Mouse (Mus musculus) midbrain, embryonic 13.5 days (tissue): ENCODE data around the gene Cdh18. TPM values are rescaled to one million over a fixed set of nuclear protein-coding genes. Genes with fewer than 3 reads are reported as not detected.
"Not testable (repeated sequence)": the region's sequence is repeated elsewhere in the genome, so short reads cannot be mapped to it uniquely, and the experiment has no call there.

Experiments used
- ATAC-seq: fragments of 200-750 bp; cut with Nextera tagmentation; 2 replicates; pipeline ENCODE4 v1.8.0; 2017; ENCODE audit warnings: mild to moderate bottlenecking, moderate TSS enrichment, moderate library complexity
- H3K27ac ChIP-seq: fragments of 300-500 bp; sonication (generic); 2 replicates; pipeline ENCODE4 v1.5.1; 2015; ENCODE audit warnings: inconsistent platforms, mild to moderate bottlenecking, moderate library complexity
- H3K27me3 ChIP-seq: fragments of 300-500 bp; sonication (generic); 2 replicates; pipeline ENCODE4 v1.6.1; 2015; ENCODE audit warnings: mild to moderate bottlenecking, inconsistent platforms
- H3K36me3 ChIP-seq: fragments of 300-500 bp; sonication (generic); 2 replicates; pipeline ENCODE4 v1.6.1; 2015; ENCODE audit warnings: mild to moderate bottlenecking, inconsistent platforms
- H3K4me1 ChIP-seq: fragments of 300-500 bp; sonication (generic); replicated peaks from 2 replicates; pipeline ENCODE4 v1.6.1; 2015; ENCODE audit warnings: inconsistent platforms
- H3K4me2 ChIP-seq: fragments of 300-500 bp; sonication (generic); replicated peaks from 2 replicates; pipeline ENCODE4 v1.6.1; 2015; ENCODE audit warnings: moderate library complexity, mild to moderate bottlenecking, inconsistent platforms
- H3K4me3 ChIP-seq: fragments of 300-500 bp; sonication (generic); replicated peaks from 2 replicates; pipeline ENCODE4 v1.5.1; 2015; ENCODE audit warnings: mild to moderate bottlenecking, inconsistent platforms
- H3K9ac ChIP-seq: fragments of 300-500 bp; sonication (generic); replicated peaks from 2 replicates; pipeline ENCODE4 v1.6.1; 2015; ENCODE audit warnings: mild to moderate bottlenecking, inconsistent platforms
- H3K9me3 ChIP-seq: fragments of 300-500 bp; sonication (generic); 2 replicates; pipeline ENCODE4 v1.6.1; 2016; ENCODE audit warnings: mild to moderate bottlenecking, inconsistent platforms
- WGBS: fragments of 180-500 bp; shearing (Covaris S2); methylation state at CpG from one replicate; pipeline ENCODE4 v1.1.7; 2015; 5-methylcytosine and 5-hydroxymethylcytosine counted together
- polyA plus RNA-seq: library from polyadenylated mRNA; unstranded; fragments of >200 nt; fragmentation: Nextera tagmentation; extraction: Ambion mirVana; gene quantifications from 2 replicates; pipeline ENCODE4 v1.2.1, GENCODE M21; 2015

Cdh18 gene
- polyA plus RNA-seq, 1 experiment from 2014 or later: 4.3 TPM

- WGBS: 37% methylated on average over 5 of the region's 5 CpGs
- Histone ChIP-seq H3K9me3 (no peaks in the 10 kb centered on the region), H3K4me3 (no peak overlapping the region), H3K4me1 (no peaks in the 10 kb centered on the region), H3K36me3 (no peaks in the 10 kb centered on the region), H3K27ac (no peak overlapping the region), H3K4me2 (no peak overlapping the region), H3K9ac (no peak overlapping the region), H3K27me3 (no peaks in the 10 kb centered on the region)
- no peak for ATAC-seq
Measured at GRCm38 (mm10) chr15:23104668-23105380, 556.0 kb downstream of the Cdh18 start.

DNA sequence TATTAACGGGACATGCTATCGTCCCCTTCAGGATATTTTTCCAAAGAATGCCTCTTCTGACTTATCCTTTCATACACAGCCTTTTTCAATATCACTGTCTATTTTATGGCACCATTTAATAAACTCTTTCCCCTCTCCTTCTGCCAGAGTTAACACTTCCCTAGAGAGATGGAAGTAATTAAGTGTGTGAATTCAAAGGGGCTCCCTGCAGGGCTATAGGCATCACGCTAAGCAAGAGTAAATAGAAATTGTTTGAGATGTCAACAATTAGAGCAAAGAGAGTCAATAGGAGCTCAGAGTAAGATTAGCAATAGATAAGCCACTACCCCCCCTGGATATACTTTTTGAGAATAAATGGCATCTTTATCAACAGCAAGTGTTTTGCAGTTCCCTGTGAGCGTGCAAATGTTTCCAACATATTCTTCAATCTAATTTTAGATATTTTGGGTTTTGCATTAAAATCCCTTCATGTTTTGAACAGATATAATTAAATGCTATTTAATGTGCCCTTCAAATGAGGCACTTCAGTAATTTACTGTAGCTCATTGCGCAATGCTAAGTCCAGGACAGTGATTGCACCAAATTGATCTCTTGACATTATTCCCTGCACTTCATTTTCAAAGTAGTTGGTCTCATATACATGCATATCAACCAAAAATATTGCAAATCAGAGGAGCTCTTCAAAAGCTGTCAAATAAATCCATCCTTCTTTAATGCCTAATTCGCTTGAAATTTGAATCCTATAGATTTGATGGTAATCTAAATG lies 586.3 kb downstream of the Cdh18 start:
- Histone ChIP-seq H3K4me3 (no peak overlapping the region), H3K36me3 (no peaks in the 10 kb centered on the region), H3K4me1 (0 out of 2 replicates have a peak, but pooled peaks cover 3% of the 10 kb centered on the region), H3K27ac (no peak overlapping the region), H3K4me2 (no peak overlapping the region), H3K27me3 (no peaks in the 10 kb centered on the region), H3K9ac (no peak overlapping the region), H3K9me3 (no peaks in the 10 kb centered on the region)
- ATAC-seq: peak; percentile 65; the same call in 1 of the 2 replicates
- 48% methylated on average over 6 of the region's 6 CpGs for WGBS

DNA sequence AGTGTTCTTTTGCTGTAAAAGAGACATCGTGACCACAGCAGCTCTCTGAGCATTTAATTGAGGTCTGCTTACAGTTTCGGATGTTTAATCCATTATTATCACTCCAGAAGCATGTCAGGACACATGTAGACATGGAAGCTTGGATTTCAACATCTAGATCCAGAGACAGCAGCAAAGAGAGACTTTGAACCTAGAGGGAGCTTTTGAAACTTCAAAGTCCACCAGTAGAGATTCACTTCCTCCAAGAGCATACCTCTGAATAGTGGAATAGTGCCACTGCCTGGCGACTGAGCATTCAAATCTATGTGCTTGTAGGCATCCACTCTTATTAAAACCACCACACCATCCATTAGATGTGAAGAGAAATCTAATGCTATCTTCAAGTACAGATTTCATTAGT lies 588.1 kb downstream of the Cdh18 start:
- Histone ChIP-seq H3K9me3 (no peaks in the 10 kb centered on the region), H3K27me3 (no peaks in the 10 kb centered on the region), H3K4me1 (0 out of 2 replicates have a peak, but pooled peaks cover 3% of the 10 kb centered on the region), H3K27ac (no peak overlapping the region), H3K9ac (no peak overlapping the region), H3K4me3 (no peak overlapping the region), H3K4me2 (no peak overlapping the region), H3K36me3 (no peaks in the 10 kb centered on the region)
- WGBS: 88% methylated on average over 3 of the region's 3 CpGs
- ATAC-seq: no peak

DNA sequence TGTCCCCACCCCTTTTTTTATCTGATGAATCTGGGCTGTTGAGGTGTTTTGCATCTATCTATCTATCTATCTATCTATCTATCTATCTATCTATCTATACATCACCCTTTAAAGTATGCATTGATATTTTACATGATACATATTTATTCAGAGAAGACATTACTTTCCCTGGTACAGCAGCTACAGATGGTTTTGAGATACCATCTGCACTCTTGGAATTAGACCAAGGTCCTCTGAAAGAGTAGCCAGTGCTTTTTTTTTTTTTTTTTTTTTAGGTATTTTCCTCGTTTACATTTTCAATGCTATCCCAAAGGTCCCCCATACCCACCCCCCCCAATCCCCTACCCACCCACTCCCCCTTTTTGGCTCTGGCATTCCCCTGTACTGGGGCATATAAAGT lies 594.1 kb downstream of the Cdh18 start:
- not testable (repeated sequence) for H3K4me3 ChIP-seq, H3K4me2 ChIP-seq, H3K27ac ChIP-seq, H3K27me3 ChIP-seq, H3K9ac ChIP-seq, H3K4me1 ChIP-seq, ATAC-seq, H3K9me3 ChIP-seq, H3K36me3 ChIP-seq
- no CpG with 5 or more reads among the region's 1 CpGs for WGBS

- no peak overlapping the region for H3K4me3 ChIP-seq
Measured at GRCm38 (mm10) chr15:23155883-23156282, 607.1 kb downstream of the Cdh18 start.

GRCm38 (mm10) chr15:23164869-23165268 lies 616.0 kb downstream of the Cdh18 start:
- WGBS: 89% methylated on average over 4 of the region's 4 CpGs
- no peak overlapping the region for H3K27ac ChIP-seq
- no peaks in the 10 kb centered on the region for H3K36me3 ChIP-seq
- H3K4me2 ChIP-seq: no peak overlapping the region
- H3K4me3 ChIP-seq: no peak overlapping the region
- no peaks in the 10 kb centered on the region for H3K27me3 ChIP-seq
- no peak overlapping the region for H3K9ac ChIP-seq
- no peaks in the 10 kb centered on the region for H3K4me1 ChIP-seq
- ATAC-seq: no peak
- no peaks in the 10 kb centered on the region for H3K9me3 ChIP-seq

More at GRCm38 (mm10) chr15:23155883-23156282, 607.1 kb downstream of the Cdh18 start:
- no peak overlapping the region for H3K9ac ChIP-seq
- 82% methylated on average over 2 of the region's 2 CpGs for WGBS
- no peaks in the 10 kb centered on the region for H3K27me3 ChIP-seq
- H3K4me1 ChIP-seq: no peaks in the 10 kb centered on the region
- no peaks in the 10 kb centered on the region for H3K9me3 ChIP-seq
- no peak overlapping the region for H3K4me2 ChIP-seq
- no peaks in the 10 kb centered on the region for H3K36me3 ChIP-seq
- no peak overlapping the region for H3K27ac ChIP-seq
- ATAC-seq: no peak

- Histone ChIP-seq H3K27ac (no peak overlapping the region), H3K4me3 (no peak overlapping the region), H3K36me3 (no peaks in the 10 kb centered on the region), H3K9ac (no peak overlapping the region), H3K4me1 (no peaks in the 10 kb centered on the region), H3K9me3 (no peaks in the 10 kb centered on the region), H3K4me2 (no peak overlapping the region), H3K27me3 (no peaks in the 10 kb centered on the region)
- 72% methylated on average over 5 of the region's 5 CpGs for WGBS
- no peak for ATAC-seq
Measured at GRCm38 (mm10) chr15:23174623-23175022, 625.8 kb downstream of the Cdh18 start.

- no peak overlapping the region for H3K9ac ChIP-seq
- WGBS: 91% methylated on average over 3 of the region's 3 CpGs
Measured at GRCm38 (mm10) chr15:23212068-23212467, 663.2 kb downstream of the Cdh18 start.

DNA sequence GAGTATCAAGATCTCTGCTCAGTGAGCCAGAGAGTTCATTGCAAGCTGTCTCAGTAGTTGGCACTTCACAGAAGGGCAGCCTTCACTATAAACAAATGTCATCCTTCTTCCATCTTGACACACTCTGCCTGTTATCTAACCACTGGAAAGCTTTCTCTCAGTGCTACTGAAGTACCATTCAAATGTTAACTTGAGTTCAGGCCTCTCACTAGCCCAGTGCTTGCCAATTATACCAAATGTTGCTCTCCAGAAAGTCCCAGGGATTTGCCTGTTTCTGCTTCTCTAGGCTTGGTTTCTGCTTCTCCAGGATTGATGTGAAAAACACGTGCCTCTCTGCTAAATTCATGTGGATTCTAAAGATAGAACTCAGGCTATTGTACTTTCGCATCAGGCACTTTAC lies 681.8 kb downstream of the Cdh18 start:
- Histone ChIP-seq H3K27ac (no peak overlapping the region), H3K4me1 (no peaks in the 10 kb centered on the region), H3K4me3 (no peak overlapping the region), H3K9me3 (no peaks in the 10 kb centered on the region), H3K4me2 (no peak overlapping the region), H3K36me3 (no peaks in the 10 kb centered on the region), H3K27me3 (no peaks in the 10 kb centered on the region), H3K9ac (no peak overlapping the region)
- 77% methylated on average over 2 of the region's 2 CpGs for WGBS
- ATAC-seq: no peak

More at GRCm38 (mm10) chr15:23212068-23212467, 663.2 kb downstream of the Cdh18 start:
- H3K27me3 ChIP-seq: no peaks in the 10 kb centered on the region
- no peak for ATAC-seq
- no peak overlapping the region for H3K27ac ChIP-seq
- no peak overlapping the region for H3K4me2 ChIP-seq
- no peaks in the 10 kb centered on the region for H3K36me3 ChIP-seq
- H3K9me3 ChIP-seq: no peaks in the 10 kb centered on the region
- no peaks in the 10 kb centered on the region for H3K4me1 ChIP-seq
- no peak overlapping the region for H3K4me3 ChIP-seq

DNA sequence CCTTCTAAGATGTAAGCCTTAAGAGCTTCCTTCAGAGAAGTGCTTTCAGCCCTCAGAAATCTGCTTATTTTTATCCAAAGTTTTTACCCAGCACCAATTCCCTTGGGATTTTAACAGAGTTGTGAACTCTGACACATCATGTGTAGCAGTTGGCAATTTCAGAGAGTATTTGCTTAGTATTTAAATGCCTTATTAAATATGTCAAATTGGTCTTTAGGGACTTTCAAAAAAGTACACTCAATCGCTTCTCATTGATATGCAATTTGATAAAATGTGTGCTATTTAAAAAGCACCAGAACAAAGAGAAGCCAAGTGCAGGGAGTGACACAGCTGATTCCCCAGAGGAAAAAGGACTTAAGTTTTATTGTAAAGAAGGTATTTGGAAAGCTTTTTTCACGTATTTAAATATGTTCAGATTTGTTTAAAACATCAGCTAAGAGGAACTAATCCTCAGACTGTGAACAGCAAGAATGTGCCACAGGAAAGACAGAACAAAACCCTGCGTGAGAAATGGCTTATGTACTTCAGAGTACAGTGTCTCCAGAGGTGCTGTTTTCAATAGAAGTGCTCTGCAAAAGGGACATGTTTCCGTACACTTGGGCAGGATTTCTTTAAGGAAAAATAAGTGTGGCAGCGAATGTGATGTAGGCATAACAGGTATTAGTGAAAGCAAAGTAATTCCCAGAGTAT lies 709.1 kb downstream of the Cdh18 start:
- Histone ChIP-seq H3K9ac (no peak overlapping the region), H3K36me3 (no peaks in the 10 kb centered on the region), H3K27ac (no peak overlapping the region), H3K27me3 (no peaks in the 10 kb centered on the region), H3K4me1 (0 out of 2 replicates have a peak, but pooled peaks cover 3% of the 10 kb centered on the region), H3K4me3 (no peak overlapping the region), H3K9me3 (no peaks in the 10 kb centered on the region), H3K4me2 (no peak overlapping the region)
- ATAC-seq: no peak
- WGBS: 23% methylated on average over 5 of the region's 5 CpGs

- Histone ChIP-seq H3K27me3 (no peaks in the 10 kb centered on the region), H3K36me3 (no peaks in the 10 kb centered on the region), H3K4me2 (no peak overlapping the region), H3K9me3 (no peaks in the 10 kb centered on the region), H3K4me1 (no peaks in the 10 kb centered on the region), H3K27ac (no peak overlapping the region), H3K4me3 (no peak overlapping the region), H3K9ac (no peak overlapping the region)
- ATAC-seq: no peak
- WGBS: 60% methylated on average over 4 of the region's 4 CpGs
Measured at GRCm38 (mm10) chr15:23278421-23278820, 729.6 kb downstream of the Cdh18 start.

DNA sequence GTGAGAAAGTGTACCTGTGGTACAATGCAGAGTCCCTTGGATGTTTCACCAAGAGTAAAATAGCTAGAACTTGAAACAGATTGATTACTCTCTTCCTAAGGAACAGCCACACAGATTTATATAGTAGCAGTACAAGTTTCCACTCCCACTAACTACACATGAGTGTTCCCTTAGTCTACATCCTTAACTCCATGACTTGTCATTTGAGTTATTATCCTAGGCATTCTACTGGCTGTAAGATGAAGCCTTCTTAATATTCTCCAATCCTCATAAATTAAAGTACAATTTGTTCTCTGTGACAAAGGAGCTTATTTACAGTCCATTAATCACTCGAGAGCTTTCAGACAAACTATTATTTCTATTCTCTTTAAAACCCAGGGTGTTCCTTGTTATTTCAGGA lies 756.2 kb downstream of the Cdh18 start:
- H3K9ac ChIP-seq: no peak overlapping the region
- WGBS: 55% methylated on average over 1 of the region's 1 CpGs
- no peaks in the 10 kb centered on the region for H3K9me3 ChIP-seq
- no peaks in the 10 kb centered on the region for H3K27me3 ChIP-seq
- no peak overlapping the region for H3K4me2 ChIP-seq
- ATAC-seq: no peak
- H3K36me3 ChIP-seq: no peaks in the 10 kb centered on the region
- H3K27ac ChIP-seq: no peak overlapping the region
- no peaks in the 10 kb centered on the region for H3K4me1 ChIP-seq
- H3K4me3 ChIP-seq: no peak overlapping the region
